Mouse (Mus musculus): ENCODE measurements around the gene Magohb.
A peak's percentile ranks its signal among the peaks of the same experiment; 100 is the strongest.

GRCm38 (mm10) chr6:131292991-131293788, at the start of gene Magohb:
- TF ChIP-seq USF1 (IDR thresholded peaks at IDR 0.05; ENCODE audit: low read depth) (no peak), POLR2A (IDR thresholded peaks at IDR 0.05; ENCODE audit: insufficient read length, low read depth) (peak; percentile 38), MYOG (IDR thresholded peaks at IDR 0.05; ENCODE audit: control insufficient read depth in 1 of 3, insufficient read depth in 1 of 3, insufficient read length in 2 of 3, low read depth in 2 of 3) (no peak), MYOD1 (IDR thresholded peaks at IDR 0.05; ENCODE audit: control insufficient read depth in 1 of 3, insufficient read length in 2 of 3, low read depth in 2 of 3) (no peak), CEBPB (IDR thresholded peaks at IDR 0.05; ENCODE audit: insufficient read depth, poor library complexity, severe bottlenecking) (no peak), TCF12 (IDR thresholded peaks at IDR 0.05; ENCODE audit: insufficient read depth, poor library complexity, severe bottlenecking) (no peak)
